Mouse (Mus musculus) kidney, adult 10 weeks (tissue): ENCODE measurements around the gene Olfr25. TPM values are rescaled to one million over a fixed set of nuclear protein-coding genes. Genes with fewer than 3 reads are reported as not detected.

Experiments used
- polyA plus RNA-seq: library from polyadenylated mRNA; stranded (reverse); fragments of 350-450 nt; fragmentation: Illumina TruSeq; extraction: RNeasy Lipid Tissue Mini Kit (QIAGEN cat#74804); gene quantifications from one replicate; pipeline ENCODE4 v1.2.3, GENCODE M21; 2014; ENCODE audit warnings: low read depth, low replicate concordance

Olfr25 gene
- not detected for polyA plus RNA-seq

GRCm38 (mm10) chr9:38328760-38329159, at the start of gene Olfr25:
Gene Olfr25 (plus strand): TSS chr9:38329060.

GRCm38 (mm10) chr9:38290807-38291206, 38.1 kb upstream of the Olfr25 start, which contains the start of gene Olfr896-ps1:
Gene Olfr896-ps1 (plus strand): TSS chr9:38291107.

GRCm38 (mm10) chr9:38348111-38348510, 19.3 kb downstream of the Olfr25 start, which contains the start of gene Olfr898:
Gene Olfr898 (plus strand): TSS chr9:38348411.

GRCm38 (mm10) chr9:38366596-38366995, 37.7 kb downstream of the Olfr25 start, which contains the start of gene Olfr250:
Gene Olfr250 (plus strand): TSS chr9:38366896.

GRCm38 (mm10) chr9:38376786-38377185, 47.9 kb downstream of the Olfr25 start, which contains the start of gene Olfr251:
Gene Olfr251 (plus strand): TSS chr9:38377086.

Other genes starting within 250 kb of the Olfr25 start
- not detected for gene Olfr887, start 245.0 kb upstream of the Olfr25 start, polyA plus RNA-seq
- not detected for gene Olfr888, start 220.9 kb upstream of the Olfr25 start, polyA plus RNA-seq
- gene Olfr889, start 213.9 kb upstream of the Olfr25 start, polyA plus RNA-seq = not detected
- not detected for gene Olfr890, start 186.5 kb upstream of the Olfr25 start, polyA plus RNA-seq
- gene Olfr891, start 148.2 kb upstream of the Olfr25 start, polyA plus RNA-seq = not detected
- gene Olfr893, start 120.7 kb upstream of the Olfr25 start, polyA plus RNA-seq = not detected
- gene Olfr894, start 111.0 kb upstream of the Olfr25 start, polyA plus RNA-seq = not detected
- not detected for gene Olfr143, start 76.3 kb upstream of the Olfr25 start, polyA plus RNA-seq
- gene Olfr895, start 61.2 kb upstream of the Olfr25 start, polyA plus RNA-seq = not detected
- gene Olfr896-ps1, start 38.0 kb upstream of the Olfr25 start, polyA plus RNA-seq = not detected
- not detected for gene Olfr898, start 19.4 kb downstream of the Olfr25 start, polyA plus RNA-seq
- gene Olfr250, start 37.8 kb downstream of the Olfr25 start, polyA plus RNA-seq = not detected
- gene Olfr251, start 48.0 kb downstream of the Olfr25 start, polyA plus RNA-seq = not detected
- not detected for gene Olfr147, start 72.6 kb downstream of the Olfr25 start, polyA plus RNA-seq
- gene Olfr901, start 100.4 kb downstream of the Olfr25 start, polyA plus RNA-seq = not detected
- gene Olfr902, start 118.6 kb downstream of the Olfr25 start, polyA plus RNA-seq = not detected
- gene Olfr904, start 134.1 kb downstream of the Olfr25 start, polyA plus RNA-seq = not detected
- gene Olfr905, start 142.0 kb downstream of the Olfr25 start, polyA plus RNA-seq = not detected
- not detected for gene Olfr906, start 158.0 kb downstream of the Olfr25 start, polyA plus RNA-seq
- gene Olfr907, start 166.7 kb downstream of the Olfr25 start, polyA plus RNA-seq = not detected
- not detected for gene Olfr911-ps1, start 192.5 kb downstream of the Olfr25 start, polyA plus RNA-seq
- not detected for gene Olfr910, start 208.8 kb downstream of the Olfr25 start, polyA plus RNA-seq